Mouse (Mus musculus): ENCODE data around the gene Tfcp2. TPM values are rescaled to one million over a fixed set of nuclear protein-coding genes. Genes with fewer than 3 reads are reported as not detected.
"Not testable (repeated sequence)": the region's sequence is repeated elsewhere in the genome, so short reads cannot be mapped to it uniquely, and the experiment has no call there.

Gene Tfcp2
- polyA plus RNA-seq, 1 experiment from 2014 or later, result 44.4 TPM

DNA sequence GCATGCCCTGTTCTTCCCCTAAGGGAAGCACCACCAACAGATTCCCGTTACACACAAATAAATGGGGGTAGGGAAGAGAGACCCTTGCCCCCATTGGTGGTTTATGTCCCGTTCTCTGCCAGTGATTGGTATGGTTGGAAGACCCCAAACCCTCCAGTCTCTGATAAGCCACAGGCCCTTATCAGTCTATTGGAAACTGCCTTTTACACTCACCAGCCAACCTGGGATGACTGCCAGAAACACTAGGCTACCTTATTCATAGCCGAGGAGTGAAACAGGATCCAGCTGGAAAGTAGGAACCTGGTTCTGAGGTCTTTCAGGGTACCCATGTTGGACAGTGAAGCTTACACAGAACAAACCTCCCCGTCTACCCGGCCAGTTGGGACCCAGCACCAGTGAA lies 4.2 kb upstream of the Tfcp2 start:
- no peak overlapping the region for H3K4me2 ChIP-seq
- no peak overlapping the region for H3K4me3 ChIP-seq (replicated peaks)
- peaks cover 1% of the 10 kb centered on the region; the same call in 1 of the 2 replicates for H3K4me1 ChIP-seq (replicated peaks)
- no peak overlapping the region for H3K27ac ChIP-seq
- WGBS, result 90% methylated on average over 5 of the region's 5 CpGs
- H3K27me3 ChIP-seq, result no peaks in the 10 kb centered on the region
- no peaks in the 10 kb centered on the region for H3K36me3 ChIP-seq
- no peaks in the 10 kb centered on the region for H3K9me3 ChIP-seq
- no peak for ATAC-seq (ENCODE audit: insufficient number of reproducible peaks, insufficient read depth, low FRiP score, low TSS enrichment, low read depth)
- no peak overlapping the region for H3K9ac ChIP-seq (replicated peaks)

- peaks cover 7% of the 10 kb centered on the region; the same call in 1 of the 2 replicates for H3K9me3 ChIP-seq
- peaks cover 8% of the 10 kb centered on the region; the same call in 1 of the 2 replicates for H3K4me1 ChIP-seq (replicated peaks)
- H3K27me3 ChIP-seq, result no peaks in the 10 kb centered on the region
- H3K4me3 ChIP-seq (replicated peaks), result 0 out of 2 replicates have a peak overlapping the region, but pooled peaks have one; percentile 89
- no peak overlapping the region for H3K9ac ChIP-seq (replicated peaks)
- H3K27ac ChIP-seq, result no peak overlapping the region
- peaks cover 37% of the 10 kb centered on the region for H3K36me3 ChIP-seq
- H3K4me2 ChIP-seq, result peak overlapping the region; percentile 90
- 95% methylated on average over 4 of the region's 4 CpGs for WGBS
- no peak for ATAC-seq (ENCODE audit: insufficient number of reproducible peaks, insufficient read depth, low FRiP score, low TSS enrichment, low read depth)
Observed at GRCm38 (mm10) chr15:100550280-100550679, 1.5 kb downstream of the Tfcp2 start.

- H3K27me3 ChIP-seq; H3K27ac ChIP-seq; H3K4me1 ChIP-seq (replicated peaks); H3K4me2 ChIP-seq; H3K9ac ChIP-seq (replicated peaks); H3K9me3 ChIP-seq; H3K4me3 ChIP-seq (replicated peaks); ATAC-seq (ENCODE audit: insufficient number of reproducible peaks, insufficient read depth, low FRiP score, low TSS enrichment, low read depth): not testable (repeated sequence)
- 93% methylated on average over 14 of the region's 14 CpGs for WGBS
- peaks cover 63% of the 10 kb centered on the region for H3K36me3 ChIP-seq
Observed at GRCm38 (mm10) chr15:100543651-100544030, 8.2 kb downstream of the Tfcp2 start.

GRCm38 (mm10) chr15:100542876-100543650 lies 8.7 kb downstream of the Tfcp2 start:
- ATAC-seq (ENCODE audit: insufficient number of reproducible peaks, insufficient read depth, low FRiP score, low TSS enrichment, low read depth); H3K27me3 ChIP-seq; H3K27ac ChIP-seq; H3K4me3 ChIP-seq (replicated peaks); H3K4me1 ChIP-seq (replicated peaks); H3K9ac ChIP-seq (replicated peaks); H3K4me2 ChIP-seq; H3K9me3 ChIP-seq: not testable (repeated sequence)
- 96% methylated on average over 28 of the region's 28 CpGs for WGBS
- H3K36me3 ChIP-seq, result peaks cover 57% of the 10 kb centered on the region

- no peaks in the 10 kb centered on the region for H3K4me1 ChIP-seq (replicated peaks)
- 94% methylated on average over 4 of the region's 4 CpGs for WGBS
Observed at GRCm38 (mm10) chr15:100541426-100541825, 10.4 kb downstream of the Tfcp2 start.

DNA sequence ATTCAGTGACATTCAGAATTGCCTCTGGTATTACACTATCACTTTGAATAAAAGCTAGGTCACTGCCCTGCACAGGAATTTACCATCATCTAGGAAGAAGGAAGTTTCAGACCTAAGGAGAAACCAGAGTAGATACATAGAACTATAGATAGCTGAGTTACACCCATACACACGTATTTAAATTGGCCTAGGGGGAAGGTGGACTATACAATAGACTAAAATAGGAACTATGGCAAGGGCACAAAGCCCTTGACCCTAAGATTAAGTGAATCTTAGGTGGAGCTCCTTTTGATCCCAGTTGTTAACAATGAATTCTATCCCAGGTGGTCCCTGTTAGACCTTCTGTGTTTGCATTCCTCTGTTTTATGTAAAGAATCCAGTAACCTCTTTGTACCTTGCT lies 10.8 kb downstream of the Tfcp2 start:
- ATAC-seq (ENCODE audit: insufficient number of reproducible peaks, insufficient read depth, low FRiP score, low TSS enrichment, low read depth); H3K27me3 ChIP-seq; H3K4me1 ChIP-seq (replicated peaks); H3K9ac ChIP-seq (replicated peaks); H3K9me3 ChIP-seq; H3K4me3 ChIP-seq (replicated peaks); H3K27ac ChIP-seq; H3K4me2 ChIP-seq: not testable (repeated sequence)
- WGBS, result 83% methylated on average over 1 of the region's 1 CpGs
- peaks cover 57% of the 10 kb centered on the region for H3K36me3 ChIP-seq

More at GRCm38 (mm10) chr15:100541426-100541825, 10.4 kb downstream of the Tfcp2 start:
- no peak overlapping the region for H3K27ac ChIP-seq
- no peak overlapping the region for H3K4me3 ChIP-seq (replicated peaks)
- no peak overlapping the region for H3K9ac ChIP-seq (replicated peaks)
- peaks cover 10% of the 10 kb centered on the region; the same call in 1 of the 2 replicates for H3K9me3 ChIP-seq
- peaks cover 59% of the 10 kb centered on the region for H3K36me3 ChIP-seq
- H3K4me2 ChIP-seq, result no peak overlapping the region
- H3K27me3 ChIP-seq, result no peaks in the 10 kb centered on the region
- ATAC-seq (ENCODE audit: insufficient number of reproducible peaks, insufficient read depth, low FRiP score, low TSS enrichment, low read depth), result no peak

DNA sequence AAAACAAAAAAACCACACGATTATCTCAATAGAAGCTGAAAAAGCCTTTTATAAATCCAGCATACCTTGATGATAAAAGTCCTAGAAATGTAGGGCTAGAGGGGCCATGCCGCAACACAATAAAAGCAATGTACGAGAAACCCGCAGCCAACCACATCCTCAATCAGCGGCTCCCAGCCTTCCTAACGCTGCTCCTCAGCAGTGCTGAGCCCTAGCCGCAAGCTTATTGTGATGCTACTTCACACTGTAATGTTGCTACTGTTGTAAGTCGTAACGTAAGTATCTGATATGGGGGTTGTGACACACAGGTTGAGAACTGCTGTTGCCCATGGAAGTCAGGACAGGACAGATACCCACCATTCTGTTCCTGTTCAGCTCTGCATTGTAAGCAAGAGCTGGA lies 12.4 kb downstream of the Tfcp2 start:
- Histone ChIP-seq H3K4me2 (no peak overlapping the region), H3K4me3 (replicated peaks) (no peak overlapping the region), H3K4me1 (replicated peaks) (no peaks in the 10 kb centered on the region), H3K36me3 (peaks cover 61% of the 10 kb centered on the region), H3K9me3 (0 out of 2 replicates have a peak, but pooled peaks cover 7% of the 10 kb centered on the region), H3K27me3 (no peaks in the 10 kb centered on the region), H3K9ac (replicated peaks) (no peak overlapping the region), H3K27ac (no peak overlapping the region)
- no peak for ATAC-seq (ENCODE audit: insufficient number of reproducible peaks, insufficient read depth, low FRiP score, low TSS enrichment, low read depth)
- 90% methylated on average over 9 of the region's 9 CpGs for WGBS

- 87% methylated on average over 6 of the region's 6 CpGs for WGBS
- peaks cover 59% of the 10 kb centered on the region for H3K36me3 ChIP-seq
- no peaks in the 10 kb centered on the region for H3K27me3 ChIP-seq
Observed at GRCm38 (mm10) chr15:100537913-100538312, 13.9 kb downstream of the Tfcp2 start.

DNA sequence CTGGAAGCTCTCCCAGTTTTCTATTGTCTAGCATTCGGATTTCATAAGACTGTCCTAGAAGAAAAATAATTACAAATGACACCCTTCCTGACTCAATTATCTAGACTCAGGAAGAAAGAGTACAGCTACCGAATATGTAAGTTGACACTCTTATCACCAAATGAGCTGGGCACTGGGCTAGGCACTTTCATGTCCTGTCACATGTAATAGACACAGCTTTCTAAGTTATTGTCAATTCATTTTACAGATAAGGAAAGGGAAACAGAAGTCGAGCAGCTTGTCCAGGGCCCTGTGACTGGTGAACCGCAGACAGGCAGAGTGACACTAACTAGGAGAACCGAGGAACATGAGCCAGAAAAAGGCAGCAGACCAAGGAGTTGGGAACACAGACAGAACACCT lies 23.9 kb downstream of the Tfcp2 start:
- 85% methylated on average over 5 of the region's 5 CpGs for WGBS
- H3K36me3 ChIP-seq, result peaks cover 52% of the 10 kb centered on the region

More at GRCm38 (mm10) chr15:100537913-100538312, 13.9 kb downstream of the Tfcp2 start:
- Histone ChIP-seq H3K4me3 (replicated peaks) (no peak overlapping the region), H3K4me2 (no peak overlapping the region), H3K9ac (replicated peaks) (no peak overlapping the region), H3K4me1 (replicated peaks) (no peaks in the 10 kb centered on the region), H3K27ac (no peak overlapping the region), H3K9me3 (0 out of 2 replicates have a peak, but pooled peaks cover 4% of the 10 kb centered on the region)
- no peak for ATAC-seq (ENCODE audit: insufficient number of reproducible peaks, insufficient read depth, low FRiP score, low TSS enrichment, low read depth)

DNA sequence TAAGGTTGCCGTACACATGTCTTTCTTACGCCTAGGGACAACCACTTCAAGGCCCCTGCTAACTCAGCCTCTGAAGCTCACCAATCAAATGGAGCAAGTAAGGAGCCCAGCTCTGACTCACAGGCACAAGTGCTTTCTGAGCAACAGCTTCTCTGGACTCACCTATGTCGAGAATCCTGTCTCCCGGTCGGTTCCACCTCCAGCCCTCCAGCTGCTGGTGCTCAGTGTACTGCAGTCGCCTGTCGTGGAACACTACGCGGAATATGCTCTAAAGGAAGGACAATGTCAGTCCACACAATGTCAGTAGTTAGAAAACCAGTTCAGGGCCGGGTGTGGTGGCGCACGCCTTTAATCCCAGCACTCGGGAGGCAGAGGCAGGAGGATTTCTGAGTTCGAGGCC lies 26.4 kb downstream of the Tfcp2 start:
- Histone ChIP-seq H3K27me3 (no peaks in the 10 kb centered on the region), H3K9ac (replicated peaks) (no peak overlapping the region), H3K9me3 (no peaks in the 10 kb centered on the region), H3K4me2 (no peak overlapping the region), H3K27ac (no peak overlapping the region), H3K36me3 (peaks cover 67% of the 10 kb centered on the region), H3K4me1 (replicated peaks) (no peaks in the 10 kb centered on the region), H3K4me3 (replicated peaks) (no peak overlapping the region)
- 89% methylated on average over 14 of the region's 14 CpGs for WGBS
- no peak for ATAC-seq (ENCODE audit: insufficient number of reproducible peaks, insufficient read depth, low FRiP score, low TSS enrichment, low read depth)

More for the DNA sequence above, 23.9 kb downstream of the Tfcp2 start:
- Histone ChIP-seq H3K4me2 (no peak overlapping the region), H3K4me1 (replicated peaks) (no peaks in the 10 kb centered on the region), H3K27ac (no peak overlapping the region), H3K9ac (replicated peaks) (no peak overlapping the region), H3K4me3 (replicated peaks) (no peak overlapping the region), H3K27me3 (no peaks in the 10 kb centered on the region), H3K9me3 (no peaks in the 10 kb centered on the region)
- no peak for ATAC-seq (ENCODE audit: insufficient number of reproducible peaks, insufficient read depth, low FRiP score, low TSS enrichment, low read depth)

- WGBS, result 93% methylated on average over 14 of the region's 14 CpGs
- peaks cover 84% of the 10 kb centered on the region for H3K36me3 ChIP-seq
- H3K4me3 ChIP-seq (replicated peaks), result no peak overlapping the region
Observed at GRCm38 (mm10) chr15:100520306-100520705, 31.5 kb downstream of the Tfcp2 start.

More at GRCm38 (mm10) chr15:100520306-100520705, 31.5 kb downstream of the Tfcp2 start:
- H3K9ac ChIP-seq (replicated peaks), result no peak overlapping the region
- ATAC-seq (ENCODE audit: insufficient number of reproducible peaks, insufficient read depth, low FRiP score, low TSS enrichment, low read depth), result no peak
- no peak overlapping the region for H3K4me2 ChIP-seq
- no peaks in the 10 kb centered on the region for H3K4me1 ChIP-seq (replicated peaks)
- no peak overlapping the region for H3K27ac ChIP-seq
- H3K9me3 ChIP-seq, result no peaks in the 10 kb centered on the region
- H3K27me3 ChIP-seq, result no peaks in the 10 kb centered on the region

Data from limb, embryonic 12.5 days (tissue).